Mouse (Mus musculus): ENCODE measurements around the gene Vasn. TPM values are rescaled to one million over a fixed set of nuclear protein-coding genes. Genes with fewer than 3 reads are reported as not detected.
A peak's percentile ranks its signal among the peaks of the same experiment; 100 is the strongest.

Vasn gene
- polyA plus RNA-seq, 1 experiment = 15.9 TPM

DNA sequence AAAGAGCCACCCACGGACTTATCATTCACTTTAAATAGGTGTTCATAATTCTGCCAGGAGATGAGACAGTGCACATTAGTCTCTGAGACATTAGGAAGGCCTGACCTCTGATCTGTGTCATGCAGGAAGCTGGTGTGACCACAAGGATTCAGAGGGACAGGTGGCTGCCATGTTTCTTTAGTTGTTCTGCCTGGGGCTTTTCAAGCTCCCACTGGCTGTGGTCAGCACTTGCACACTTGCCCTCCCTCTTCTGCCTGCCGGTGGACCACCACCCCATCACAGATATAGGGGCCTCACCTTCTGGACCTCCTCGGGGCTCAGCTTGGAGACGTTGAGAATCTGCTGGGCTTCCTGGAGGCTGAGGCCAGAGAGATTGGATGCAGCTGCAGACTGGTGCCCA lies 22.9 kb upstream of the Vasn start:
- H3K4me3 ChIP-seq (ENCODE audit: control insufficient read depth, low read depth, low read length) = no peak overlapping the region
- no peak overlapping the region for H3K27ac ChIP-seq (ENCODE audit: control insufficient read depth, insufficient read depth, low read depth, low read length)
- no peaks in the 10 kb centered on the region; the same call in 1 of the 2 replicates for H3K36me3 ChIP-seq (ENCODE audit: control insufficient read depth, insufficient read depth, low read length)

DNA sequence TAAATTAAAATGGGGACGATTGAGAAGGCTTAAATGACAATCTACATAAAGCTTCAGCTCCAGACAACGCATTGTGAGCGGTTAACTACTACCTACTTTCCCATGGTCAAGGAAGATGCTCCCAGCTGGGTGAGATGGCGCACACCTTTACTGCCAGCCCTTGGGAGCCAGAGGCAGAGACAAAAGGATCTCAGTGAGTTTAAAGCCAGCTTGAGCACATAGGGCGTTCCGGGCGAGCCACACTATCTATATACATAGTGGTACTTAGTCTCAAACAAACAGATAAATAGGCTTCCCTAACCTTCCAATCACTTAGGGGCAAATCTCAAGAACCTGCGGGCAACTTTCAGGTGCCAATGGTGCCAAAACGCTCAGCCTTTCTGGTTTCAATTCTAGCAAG lies 15.7 kb upstream of the Vasn start:
- Histone ChIP-seq H3K4me3 (ENCODE audit: control insufficient read depth, low read depth, low read length) (peak overlapping the region; percentile 98), H3K27me3 (ENCODE audit: control insufficient read depth, insufficient read depth, low read length) (no peaks in the 10 kb centered on the region), H3K36me3 (ENCODE audit: control insufficient read depth, insufficient read depth, low read length) (no peaks in the 10 kb centered on the region), H3K4me1 (ENCODE audit: control insufficient read depth, insufficient read depth, low read length) (peaks cover 6% of the 10 kb centered on the region), H3K27ac (ENCODE audit: control insufficient read depth, insufficient read depth, low read depth, low read length) (peak overlapping the region; percentile 89)
- TF ChIP-seq CTCF (IDR thresholded peaks at IDR 0.05; ENCODE audit: control insufficient read depth, insufficient read depth, insufficient replicate concordance, low read depth, low read length) = no peak
- no peak for TF ChIP-seq POLR2A (IDR thresholded peaks at IDR 0.05; ENCODE audit: control insufficient read depth, low read depth, low read length)

More for the DNA sequence above, 22.9 kb upstream of the Vasn start:
- TF ChIP-seq CTCF (IDR thresholded peaks at IDR 0.05; ENCODE audit: control insufficient read depth, insufficient read depth, insufficient replicate concordance, low read depth, low read length) = no peak
- H3K4me1 ChIP-seq (ENCODE audit: control insufficient read depth, insufficient read depth, low read length) = no peaks in the 10 kb centered on the region
- H3K27me3 ChIP-seq (ENCODE audit: control insufficient read depth, insufficient read depth, low read length) = no peaks in the 10 kb centered on the region

DNA sequence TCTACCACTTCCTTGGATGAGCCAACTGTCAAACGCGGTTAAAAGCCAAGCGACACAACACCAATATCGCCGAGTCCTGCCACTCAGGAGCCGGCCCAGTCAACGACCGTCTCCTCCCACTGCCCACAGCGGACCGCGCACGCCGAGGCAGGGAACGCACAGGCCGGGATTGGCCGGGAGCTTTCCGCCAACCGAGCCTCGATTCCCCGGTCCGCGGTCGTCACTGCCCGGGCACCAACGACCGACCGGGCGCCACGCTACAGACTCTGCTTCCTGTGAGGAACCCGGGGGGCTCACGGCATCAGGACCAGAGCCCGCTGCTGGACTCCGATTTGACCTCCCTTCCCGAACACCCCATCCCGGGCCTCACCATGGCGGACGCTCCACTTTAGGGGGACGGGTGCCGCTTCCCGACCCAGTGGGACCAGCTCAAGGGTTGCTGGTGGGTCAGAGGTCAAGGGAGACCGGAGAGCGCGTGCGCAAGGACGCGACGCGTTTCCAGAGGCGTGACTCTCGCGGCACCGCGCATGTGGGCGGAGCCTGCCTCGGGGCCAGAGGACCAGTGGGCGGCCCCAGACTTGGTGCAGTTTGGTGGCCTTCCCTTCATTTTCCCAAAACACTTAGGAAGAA lies 15.1 kb upstream of the Vasn start, which contains the start of gene Pam16:
Pam16 (minus strand) TSS at position 508 of the 630 bp plus-strand sequence.
- H3K27ac ChIP-seq (ENCODE audit: control insufficient read depth, insufficient read depth, low read depth, low read length) = peak within 1 kb of the TSS; percentile 89
- TF ChIP-seq POLR2A (IDR thresholded peaks at IDR 0.05; ENCODE audit: control insufficient read depth, low read depth, low read length) = peak; percentile 81
- no peak for TF ChIP-seq CTCF (IDR thresholded peaks at IDR 0.05; ENCODE audit: control insufficient read depth, insufficient read depth, insufficient replicate concordance, low read depth, low read length)

DNA sequence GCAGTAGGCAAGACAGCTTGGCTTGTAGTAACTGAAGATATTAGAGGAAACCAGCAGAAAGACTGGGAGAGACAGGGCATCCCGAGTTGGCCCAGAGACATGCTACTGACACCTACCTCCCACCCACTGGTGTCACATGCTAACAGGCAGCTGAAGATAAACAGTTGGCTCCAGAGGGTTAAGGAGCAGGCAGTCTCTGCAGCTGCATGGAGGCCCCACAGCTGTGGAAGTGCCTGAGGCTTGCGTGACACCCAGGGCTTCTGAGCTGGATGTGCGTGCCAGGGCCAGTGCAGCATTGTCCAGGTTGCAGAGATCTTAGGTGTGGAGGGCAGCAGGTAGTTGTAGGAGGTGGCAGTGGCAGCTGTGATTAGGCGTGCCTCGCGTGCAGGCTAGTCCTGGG lies 12.6 kb upstream of the Vasn start:
- Histone ChIP-seq H3K27me3 (ENCODE audit: control insufficient read depth, insufficient read depth, low read length) (no peaks in the 10 kb centered on the region), H3K4me1 (ENCODE audit: control insufficient read depth, insufficient read depth, low read length) (peaks cover 6% of the 10 kb centered on the region), H3K4me3 (ENCODE audit: control insufficient read depth, low read depth, low read length) (no peak overlapping the region), H3K36me3 (ENCODE audit: control insufficient read depth, insufficient read depth, low read length) (no peaks in the 10 kb centered on the region; the same call in 1 of the 2 replicates), H3K27ac (ENCODE audit: control insufficient read depth, insufficient read depth, low read depth, low read length) (no peak overlapping the region)
- no peak for TF ChIP-seq POLR2A (IDR thresholded peaks at IDR 0.05; ENCODE audit: control insufficient read depth, low read depth, low read length)

More for the DNA sequence above, 15.1 kb upstream of the Vasn start, which contains the start of gene Pam16:
- Histone ChIP-seq H3K36me3 (ENCODE audit: control insufficient read depth, insufficient read depth, low read length) (no peaks in the 10 kb centered on the region), H3K4me3 (ENCODE audit: control insufficient read depth, low read depth, low read length) (peak within 1 kb of the TSS; percentile 98), H3K27me3 (ENCODE audit: control insufficient read depth, insufficient read depth, low read length) (no peaks in the 10 kb centered on the region), H3K4me1 (ENCODE audit: control insufficient read depth, insufficient read depth, low read length) (peaks cover 6% of the 10 kb centered on the region)

DNA sequence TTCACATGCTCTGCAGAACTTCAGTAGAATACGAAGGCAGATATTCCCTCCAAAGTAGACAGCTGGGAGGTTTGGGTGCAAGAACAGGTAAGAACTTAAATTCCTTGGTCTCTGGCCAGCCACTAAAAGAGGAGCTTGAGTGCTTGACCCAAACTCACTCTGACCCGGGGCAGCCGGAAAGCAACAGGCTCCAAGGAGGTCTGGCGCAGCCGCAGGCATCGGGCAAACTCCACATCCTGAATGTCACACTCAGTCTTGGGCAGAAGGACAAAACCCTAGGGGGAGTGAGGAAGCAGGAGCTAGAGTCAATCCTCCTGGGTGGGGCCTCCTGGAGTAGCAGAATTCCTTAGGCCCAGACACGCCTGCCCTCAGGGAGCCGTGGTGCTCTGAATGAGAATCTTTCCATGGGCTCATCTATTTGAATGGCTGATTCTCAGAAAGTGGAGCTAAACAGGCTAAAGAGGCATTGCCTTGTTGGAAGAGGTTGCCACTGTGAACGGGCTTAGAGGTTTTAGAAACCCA lies 10.8 kb upstream of the Vasn start:
- Histone ChIP-seq H3K27ac (ENCODE audit: control insufficient read depth, insufficient read depth, low read depth, low read length) (no peak overlapping the region), H3K36me3 (ENCODE audit: control insufficient read depth, insufficient read depth, low read length) (no peaks in the 10 kb centered on the region; the same call in 1 of the 2 replicates), H3K4me1 (ENCODE audit: control insufficient read depth, insufficient read depth, low read length) (peaks cover 6% of the 10 kb centered on the region), H3K4me3 (ENCODE audit: control insufficient read depth, low read depth, low read length) (no peak overlapping the region), H3K27me3 (ENCODE audit: control insufficient read depth, insufficient read depth, low read length) (no peaks in the 10 kb centered on the region)
- TF ChIP-seq CTCF (IDR thresholded peaks at IDR 0.05; ENCODE audit: control insufficient read depth, insufficient read depth, insufficient replicate concordance, low read depth, low read length) (no peak), POLR2A (IDR thresholded peaks at IDR 0.05; ENCODE audit: control insufficient read depth, low read depth, low read length) (no peak)

DNA sequence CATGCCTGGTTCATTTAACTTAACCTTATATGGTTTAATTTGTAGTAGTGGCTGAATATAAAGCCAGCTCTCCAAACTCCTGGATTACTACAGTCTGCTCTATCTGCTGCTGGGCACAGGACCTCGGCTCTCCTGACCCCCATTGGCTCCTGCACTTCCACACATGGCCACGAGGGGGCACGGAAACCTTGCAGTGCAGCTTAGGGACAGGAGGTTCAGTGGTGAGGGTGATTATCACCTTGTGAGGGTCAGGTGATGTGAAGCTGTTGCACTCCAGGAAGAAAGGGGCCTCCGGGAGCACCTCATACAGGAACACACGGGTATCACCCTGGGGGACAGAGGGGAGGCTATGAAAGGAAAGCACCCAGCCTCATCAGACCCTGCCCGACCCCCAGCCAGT lies 9.8 kb upstream of the Vasn start:
- no peak overlapping the region for H3K27ac ChIP-seq (ENCODE audit: control insufficient read depth, insufficient read depth, low read depth, low read length)

DNA sequence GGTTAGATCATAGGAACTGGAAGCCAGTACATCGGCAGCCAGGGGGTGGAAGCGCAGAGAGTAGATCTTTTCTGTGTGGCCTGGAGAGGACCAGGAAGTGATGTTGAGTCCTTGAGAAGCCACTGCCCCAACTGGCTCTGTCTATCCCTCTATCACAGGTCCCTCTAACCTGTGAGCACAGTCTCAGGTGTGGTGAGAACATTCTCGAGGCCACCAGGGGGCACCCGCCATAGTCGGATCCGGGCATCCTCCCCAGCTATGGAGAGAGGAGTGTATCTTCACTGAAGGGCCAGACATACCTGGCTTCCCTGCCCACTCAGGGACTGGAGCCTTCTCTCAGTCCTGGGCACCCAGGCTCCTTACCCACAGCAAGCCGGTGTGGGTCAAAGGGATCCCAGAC lies 7.7 kb upstream of the Vasn start:
- TF ChIP-seq CTCF (IDR thresholded peaks at IDR 0.05; ENCODE audit: control insufficient read depth, insufficient read depth, insufficient replicate concordance, low read depth, low read length) (peak; percentile 2; the same call in 1 of the 2 replicates), POLR2A (IDR thresholded peaks at IDR 0.05; ENCODE audit: control insufficient read depth, low read depth, low read length) (no peak)
- Histone ChIP-seq H3K4me1 (ENCODE audit: control insufficient read depth, insufficient read depth, low read length) (no peaks in the 10 kb centered on the region), H3K27me3 (ENCODE audit: control insufficient read depth, insufficient read depth, low read length) (no peaks in the 10 kb centered on the region), H3K36me3 (ENCODE audit: control insufficient read depth, insufficient read depth, low read length) (no peaks in the 10 kb centered on the region; the same call in 1 of the 2 replicates), H3K4me3 (ENCODE audit: control insufficient read depth, low read depth, low read length) (no peak overlapping the region), H3K27ac (ENCODE audit: control insufficient read depth, insufficient read depth, low read depth, low read length) (no peak overlapping the region)

More for the DNA sequence above, 9.8 kb upstream of the Vasn start:
- Histone ChIP-seq H3K36me3 (ENCODE audit: control insufficient read depth, insufficient read depth, low read length) (no peaks in the 10 kb centered on the region; the same call in 1 of the 2 replicates), H3K4me1 (ENCODE audit: control insufficient read depth, insufficient read depth, low read length) (peaks cover 6% of the 10 kb centered on the region), H3K4me3 (ENCODE audit: control insufficient read depth, low read depth, low read length) (no peak overlapping the region), H3K27me3 (ENCODE audit: control insufficient read depth, insufficient read depth, low read length) (no peaks in the 10 kb centered on the region)
- TF ChIP-seq CTCF (IDR thresholded peaks at IDR 0.05; ENCODE audit: control insufficient read depth, insufficient read depth, insufficient replicate concordance, low read depth, low read length) = peak; percentile 87; the same call in 1 of the 2 replicates
- TF ChIP-seq POLR2A (IDR thresholded peaks at IDR 0.05; ENCODE audit: control insufficient read depth, low read depth, low read length) = no peak

All from testis, adult 2 months (tissue).